ENCODE assay signal across 9 mouse cellular contexts in genomic region chr9:44494863-44495809, GRCm38 (mm10). TPM values are rescaled to one million over a fixed set of nuclear protein-coding genes. Genes with fewer than 3 reads are reported as not detected.
DNase-seq lines count a peak whose midpoint lies in the region; ATAC-seq and TF ChIP-seq lines count a peak whose summit lies in the region.
"Had no signal": no experiment of that assay in that cellular context is flagged by ENCODE, and none has a peak within 500 bp of the region (broad histone marks: within the 10 kb centered on the region; RNA-seq: fewer than 3 reads in every experiment).

No protein-coding gene starts in this region.

- TF ChIP-seq RAD21 in MEL (IDR thresholded peaks at IDR 0.05; ENCODE audit: low read depth, low read length) = no peak

- no peak for TF ChIP-seq EP300 in MEL (IDR thresholded peaks at IDR 0.05; ENCODE audit: low read depth in 1 of 2, low read length in 2 of 2)

- H3K9ac ChIP-seq in MEL (ENCODE audit: control insufficient read depth, low read depth, low read length, poor library complexity, severe bottlenecking) = peak overlapping the region; percentile 6; the same call in 1 of the 2 replicates
- peak overlapping the region; percentile 30; the same call in 1 of the 2 replicates for H3K9ac ChIP-seq in embryonic facial prominence, embryonic 12.5 days
- no peak overlapping the region; the same call in 1 of the 2 replicates for H3K9ac ChIP-seq in hindbrain, embryonic 15.5 days
- peak overlapping the region; percentile 11; the same call in 1 of the 2 replicates for H3K9ac ChIP-seq in lung, embryonic 15.5 days

- no peaks in the 10 kb centered on the region for H3K9me3 ChIP-seq in MEL (replicated peaks; ENCODE audit: insufficient read depth, low read length)
- H3K9me3 ChIP-seq in embryonic facial prominence, embryonic 12.5 days = no peaks in the 10 kb centered on the region
- H3K9me3 ChIP-seq in hindbrain, embryonic 15.5 days = no peaks in the 10 kb centered on the region
- H3K9me3 ChIP-seq in lung, embryonic 15.5 days = no peaks in the 10 kb centered on the region

- DNase-seq in layer of hippocampus, adult 2 months (ENCODE audit: low spot score in 2 of 2) = no peak
- DNase-seq in layer of hippocampus, adult 9-10 months (ENCODE audit: low spot score) = no peak
- DNase-seq in MEL (ENCODE audit: low read depth, low spot score) = no peak
- DNase-seq in urinary bladder, adult 2 months (ENCODE audit: low spot score) = no peak
- no peak for DNase-seq in right cerebral cortex, postnatal 36 days (ENCODE audit: low spot score in 2 of 2)

- H3K4me3 ChIP-seq in layer of hippocampus, adult 2 months = peak overlapping the region; percentile 19; the same call in 1 of the 2 replicates
- H3K4me3 ChIP-seq in MEL (ENCODE audit: control insufficient read depth in 1 of 2, insufficient read depth in 1 of 2, low read depth in 2 of 2, low read length in 2 of 2) = no peak overlapping the region
- H3K4me3 ChIP-seq in embryonic facial prominence, embryonic 12.5 days = peak overlapping the region; percentile 10; the same call in 1 of the 2 replicates
- H3K4me3 ChIP-seq in hindbrain, embryonic 15.5 days = no peak overlapping the region
- no peak overlapping the region for H3K4me3 ChIP-seq in lung, embryonic 15.5 days

- H3K27me3 ChIP-seq in MEL (ENCODE audit: control insufficient read depth in 1 of 2, insufficient read depth in 2 of 2, low read length in 2 of 2) = no peaks in the 10 kb centered on the region
- H3K27me3 ChIP-seq in embryonic facial prominence, embryonic 12.5 days = no peaks in the 10 kb centered on the region
- H3K27me3 ChIP-seq in hindbrain, embryonic 15.5 days = no peaks in the 10 kb centered on the region
- H3K27me3 ChIP-seq in lung, embryonic 15.5 days = no peaks in the 10 kb centered on the region

- peaks cover 0 to 11% of the 10 kb centered on the region in 2 experiments; a peak in 2 of 4 replicates for H3K36me3 ChIP-seq in MEL (ENCODE audit: control insufficient read depth in 1 of 2, insufficient read depth in 2 of 2, low read length in 2 of 2)
- peaks cover 11% of the 10 kb centered on the region; the same call in 1 of the 2 replicates for H3K36me3 ChIP-seq in embryonic facial prominence, embryonic 12.5 days
- no peaks in the 10 kb centered on the region for H3K36me3 ChIP-seq in hindbrain, embryonic 15.5 days
- H3K36me3 ChIP-seq in lung, embryonic 15.5 days = 0 out of 2 replicates have a peak, but pooled peaks cover 4% of the 10 kb centered on the region

- peak overlapping the region; percentile 91 for H3K27ac ChIP-seq in layer of hippocampus, adult 2 months
- no peak overlapping the region for H3K27ac ChIP-seq in MEL (ENCODE audit: control insufficient read depth, low read depth, low read length)
- H3K27ac ChIP-seq in embryonic facial prominence, embryonic 12.5 days = peak overlapping the region; percentile 75
- H3K27ac ChIP-seq in hindbrain, embryonic 15.5 days (replicated peaks) = peak overlapping the region; percentile 70
- peak overlapping the region; percentile 98 for H3K27ac ChIP-seq in lung, embryonic 15.5 days

- TF ChIP-seq POLR2A in MEL (IDR thresholded peaks at IDR 0.05; ENCODE audit: control insufficient read depth in 1 of 2, insufficient read depth in 1 of 2, low read depth in 1 of 2, low read length in 2 of 2, poor library complexity in 1 of 2) = no peak

- peak overlapping the region; percentile 28 for H3K4me2 ChIP-seq in embryonic facial prominence, embryonic 12.5 days (replicated peaks)
- H3K4me2 ChIP-seq in hindbrain, embryonic 15.5 days = peak overlapping the region; percentile 25; the same call in 1 of the 2 replicates
- H3K4me2 ChIP-seq in lung, embryonic 15.5 days = peak overlapping the region; percentile 39

- 18% methylated on average over 9 of the region's 9 CpGs for WGBS in embryonic facial prominence, embryonic 12.5 days
- WGBS in hindbrain, embryonic 15.5 days = 48% methylated on average over 9 of the region's 9 CpGs
- 23% methylated on average over 9 of the region's 9 CpGs for WGBS in lung, embryonic 15.5 days

- peaks cover 0 to 18% of the 10 kb centered on the region in 2 experiments; a peak in 2 of 4 replicates for H3K4me1 ChIP-seq in MEL (ENCODE audit: control insufficient read depth in 1 of 2, insufficient read depth in 2 of 2, low read length in 2 of 2)
- H3K4me1 ChIP-seq in embryonic facial prominence, embryonic 12.5 days = peaks cover 91% of the 10 kb centered on the region
- peaks cover 88% of the 10 kb centered on the region for H3K4me1 ChIP-seq in hindbrain, embryonic 15.5 days (replicated peaks)
- peaks cover 97% of the 10 kb centered on the region for H3K4me1 ChIP-seq in lung, embryonic 15.5 days

- no peaks in the 10 kb centered on the region for H3K79me2 ChIP-seq in MEL (ENCODE audit: control insufficient read depth, insufficient read depth, low read length, poor library complexity)

- no peak for ATAC-seq in embryonic facial prominence, embryonic 12.5 days (ENCODE audit: insufficient number of reproducible peaks, insufficient read depth, low FRiP score, low TSS enrichment)
- ATAC-seq in hindbrain, embryonic 15.5 days (ENCODE audit: low FRiP score, low read depth) = no peak
- ATAC-seq in lung, embryonic 15.5 days (ENCODE audit: borderline replicate concordance, extremely low read depth, low FRiP score, low TSS enrichment) = no peak

- TF ChIP-seq CTCF in layer of hippocampus, adult 2 months (conservative IDR thresholded peaks at IDR 0.05) = no peak
- TF ChIP-seq CTCF in MEL (IDR thresholded peaks at IDR 0.05 in 2 of 3, conservative IDR thresholded peaks at IDR 0.05 in 1 of 3; ENCODE audit: control insufficient read depth in 1 of 3, insufficient read depth in 1 of 3, low read depth in 2 of 3, low read length in 3 of 3, poor library complexity in 1 of 3, severe bottlenecking in 1 of 3) = no peak

TF ChIP-seq in MEL, 35 proteins besides CTCF, POLR2A, EP300 and RAD21:
- TF ChIP-seq POLR2AphosphoS2 (IDR thresholded peaks at IDR 0.05; ENCODE audit: low read length) (no peak), MEF2A (IDR thresholded peaks at IDR 0.05; ENCODE audit: extremely low read depth, insufficient replicate concordance, low read depth, low read length, poor library complexity, severe bottlenecking) (no peak), KAT2A (conservative IDR thresholded peaks at IDR 0.05; ENCODE audit: low read depth, low read length) (no peak), SMC3 (IDR thresholded peaks at IDR 0.05; ENCODE audit: low read depth, low read length) (no peak), CHD1 (IDR thresholded peaks at IDR 0.05; ENCODE audit: low read depth, low read length) (no peak), NRF1 (IDR thresholded peaks at IDR 0.05; ENCODE audit: insufficient read depth, low read depth, low read length, poor library complexity, severe bottlenecking) (no peak)

RNA-seq across cellular contexts. Expression of gene Bcl9l, which starts 12.5 kb away (rescaled TPM):
- 10 to 100 TPM; 68.4 to 76.9 TPM for total RNA-seq in layer of hippocampus, adult 2 months (2021)
- total RNA-seq in MEL (2012; rRNA removed) = 0.58 and 0.78 TPM in 2 replicates
- polyA plus RNA-seq in MEL (2012; ENCODE audit: insufficient read depth in 1 of 2, insufficient read length in 2 of 2, low read depth in 1 of 2, low replicate concordance in 2 of 2, missing spikeins in 1 of 2) = 1 to 10 TPM in 1 of 2 experiments, not detected in 1; 5.1 TPM
- polyA plus RNA-seq in embryonic facial prominence, embryonic 12.5 days (2016; fragmentation: Nextera tagmentation; extraction: Ambion mirVana) = 17.7 and 18.5 TPM in 2 replicates
- polyA plus RNA-seq in hindbrain, embryonic 15.5 days (2015; fragmentation: Nextera tagmentation; extraction: Ambion mirVana) = 10.7 and 11.9 TPM in 2 replicates
- polyA plus RNA-seq in lung, embryonic 15.5 days (2015; fragmentation: Nextera tagmentation; extraction: Ambion mirVana) = 17.1 and 17.3 TPM in 2 replicates
- 11.1 and 29.7 TPM in 2 replicates for polyA plus RNA-seq in urinary bladder, adult 2 months (2012; rRNA removed)

RNA-seq across cellular contexts. Expression of gene Upk2, which starts 40.4 kb away (rescaled TPM):
- total RNA-seq in layer of hippocampus, adult 2 months (2021) = not detected
- total RNA-seq in MEL (2012; rRNA removed) = not detected in 2 replicates
- polyA plus RNA-seq in MEL (2012; ENCODE audit: insufficient read depth in 1 of 2, insufficient read length in 2 of 2, low read depth in 1 of 2, low replicate concordance in 2 of 2, missing spikeins in 1 of 2) = not detected
- polyA plus RNA-seq in embryonic facial prominence, embryonic 12.5 days (2016; fragmentation: Nextera tagmentation; extraction: Ambion mirVana) = 1.7 and 2.2 TPM in 2 replicates
- not detected in 2 replicates for polyA plus RNA-seq in hindbrain, embryonic 15.5 days (2015; fragmentation: Nextera tagmentation; extraction: Ambion mirVana)
- 1.3 and 1.5 TPM in 2 replicates for polyA plus RNA-seq in lung, embryonic 15.5 days (2015; fragmentation: Nextera tagmentation; extraction: Ambion mirVana)
- polyA plus RNA-seq in urinary bladder, adult 2 months (2012; rRNA removed) = 788 and 1,023 TPM in 2 replicates

RNA-seq across cellular contexts. Expression of gene Foxr1, which starts 54.2 kb away (rescaled TPM):
- total RNA-seq in layer of hippocampus, adult 2 months (2021) = not detected
- total RNA-seq in MEL (2012; rRNA removed) = 0.08 TPM in 1 of 2 replicates, not detected in the other
- polyA plus RNA-seq in MEL (2012; ENCODE audit: insufficient read depth in 1 of 2, insufficient read length in 2 of 2, low read depth in 1 of 2, low replicate concordance in 2 of 2, missing spikeins in 1 of 2) = under 1 TPM in 1 of 2 experiments, not detected in 1; 0.07 TPM
- not detected in 2 replicates for polyA plus RNA-seq in embryonic facial prominence, embryonic 12.5 days (2016; fragmentation: Nextera tagmentation; extraction: Ambion mirVana)
- not detected in 2 replicates for polyA plus RNA-seq in hindbrain, embryonic 15.5 days (2015; fragmentation: Nextera tagmentation; extraction: Ambion mirVana)
- polyA plus RNA-seq in lung, embryonic 15.5 days (2015; fragmentation: Nextera tagmentation; extraction: Ambion mirVana) = not detected in 2 replicates
- 0.28 and 0.63 TPM in 2 replicates for polyA plus RNA-seq in urinary bladder, adult 2 months (2012; rRNA removed)
- polyA plus RNA-seq: neural tube, embryonic 11.5 days had no signal

Comparison
In these comparisons a context has a peak if more than half of its experiments do, and no peak if none do; other contexts are left out.
1. H3K4me3 ChIP-seq: peak in layer of hippocampus, adult 2 months (single experiment) and embryonic facial prominence, embryonic 12.5 days (single experiment); none in MEL (0 of 2), hindbrain, embryonic 15.5 days (single experiment) and lung, embryonic 15.5 days (single experiment).
2. RNA of gene Upk2, which starts 40.4 kb away (polyA plus RNA-seq): 788 to 1,023 TPM in urinary bladder, adult 2 months; 1.7 to 2.2 TPM in embryonic facial prominence, embryonic 12.5 days, 1.3 to 1.5 TPM in lung, embryonic 15.5 days, not detected in hindbrain, embryonic 15.5 days and not detected in MEL; every median in the first group is over 100 times any median in the second.
3. Peak in every context shown above with its lines, with median percentiles within 50 percentile points of each other: H3K4me2 ChIP-seq.